Mouse (Mus musculus) brain, embryonic 14.5 days (tissue): ENCODE data around the gene Col5a3.

Source experiments
- CTCF ChIP-seq: fragments of 200-500 bp; IDR thresholded peaks from 2 replicates; pipeline ENCODE4 v1.5.1; 2012; ENCODE audit warnings: inconsistent platforms, mild to moderate bottlenecking, moderate library complexity, borderline replicate concordance; ENCODE audit not compliant: insufficient read depth, insufficient read length; ENCODE audit errors: extremely low read depth
- POLR2A ChIP-seq: fragments of 200-500 bp; IDR thresholded peaks from 2 replicates; pipeline ENCODE4 v1.6.1; 2012; ENCODE audit warnings: mild to moderate bottlenecking, inconsistent platforms, borderline replicate concordance; ENCODE audit not compliant: poor library complexity, insufficient read depth, insufficient read length, severe bottlenecking; ENCODE audit errors: extremely low read depth

DNA sequence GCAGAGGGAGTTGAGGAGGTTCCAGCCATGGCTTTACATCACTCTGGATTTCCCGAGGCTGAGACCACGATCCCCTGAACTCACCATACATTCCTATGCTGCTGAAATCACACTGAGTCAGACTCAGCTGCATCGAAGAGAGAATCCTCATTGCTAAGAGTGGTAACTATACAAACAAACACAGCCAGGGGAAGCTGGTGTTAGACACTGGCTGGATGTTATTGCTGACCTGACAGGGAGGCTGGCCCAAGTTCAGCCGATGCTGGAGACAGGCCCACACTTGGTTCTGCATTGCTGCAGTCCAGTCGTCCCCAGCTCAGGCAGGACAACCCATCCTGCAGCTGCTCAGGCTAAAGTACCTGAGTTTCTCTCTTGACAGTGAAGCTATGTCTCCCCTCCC, 10.9 kb upstream of the Col5a3 start:
- TF ChIP-seq POLR2A: no peak
- TF ChIP-seq CTCF: no peak
